Mouse (Mus musculus): Measurements from ENCODE around the gene Mthfd1. TPM values are rescaled to one million over a fixed set of nuclear protein-coding genes. Genes with fewer than 3 reads are reported as not detected.

The Mthfd1 gene
- total RNA-seq, 1 experiment = 182 TPM

- H3K4me1 ChIP-seq (ENCODE audit: control insufficient read depth in 2 of 2, insufficient read depth in 2 of 2, low read length in 2 of 2, poor library complexity in 1 of 2) = peaks cover 0 to 2% of the 10 kb centered on the region in 2 experiments; a peak in 1 of 4 replicates
- no peak for TF ChIP-seq ZNF384 (IDR thresholded peaks at IDR 0.05; ENCODE audit: low read depth, low read length)
- H3K4me3 ChIP-seq (ENCODE audit: insufficient read depth in 1 of 2, low read depth in 1 of 2, low read length in 2 of 2, poor library complexity in 1 of 2, severe bottlenecking in 1 of 2) = no peak overlapping the region
- no peak overlapping the region for H3K27ac ChIP-seq (ENCODE audit: insufficient read depth, low read depth, low read length, poor library complexity, severe bottlenecking)
- no peaks in the 10 kb centered on the region for H3K9me3 ChIP-seq (ENCODE audit: control insufficient read depth, insufficient read depth, low read depth, low read length)
- no peaks in the 10 kb centered on the region; the same call in 1 of the 2 replicates for H3K36me3 ChIP-seq (ENCODE audit: control insufficient read depth, insufficient read depth, low read length, poor library complexity, severe bottlenecking)
- in situ Hi-C loops (cut with MboI; ENCODE audit: low sequenced_read_pairs in 2 of 2, unreplicated experiment in 2 of 2) = no loop called here
- no peak overlapping the region for H3K9ac ChIP-seq (ENCODE audit: insufficient read depth, low read depth, low read length, poor library complexity, severe bottlenecking)
- no peak for DNase-seq (ENCODE audit: low read depth, low spot score)
Measured at GRCm38 (mm10) chr12:76361405-76362302, 106.6 kb downstream of the Mthfd1 start.

- no peaks in the 10 kb centered on the region; the same call in 1 of the 2 replicates for H3K36me3 ChIP-seq (ENCODE audit: control insufficient read depth, insufficient read depth, low read length, poor library complexity, severe bottlenecking)
- no peaks in the 10 kb centered on the region for H3K9me3 ChIP-seq (ENCODE audit: control insufficient read depth, insufficient read depth, low read depth, low read length)
- no peak for DNase-seq (ENCODE audit: low read depth, low spot score)
- no peak overlapping the region for H3K4me3 ChIP-seq (ENCODE audit: insufficient read depth in 1 of 2, low read depth in 1 of 2, low read length in 2 of 2, poor library complexity in 1 of 2, severe bottlenecking in 1 of 2)
- in situ Hi-C loops (cut with MboI; ENCODE audit: low sequenced_read_pairs in 2 of 2, unreplicated experiment in 2 of 2) = no loop called here
- H3K27ac ChIP-seq (ENCODE audit: insufficient read depth, low read depth, low read length, poor library complexity, severe bottlenecking) = no peak overlapping the region
- no peak for TF ChIP-seq HCFC1 (IDR thresholded peaks at IDR 0.05; ENCODE audit: borderline replicate concordance, insufficient read depth, low read length)
- TF ChIP-seq CHD2 (IDR thresholded peaks at IDR 0.05; ENCODE audit: low read depth, low read length) = no peak
- TF ChIP-seq MAFK (IDR thresholded peaks at IDR 0.05; ENCODE audit: insufficient read depth, low read depth, low read length) = no peak
- TF ChIP-seq ZNF384 (IDR thresholded peaks at IDR 0.05; ENCODE audit: low read depth, low read length) = no peak
- TF ChIP-seq ZC3H11A (IDR thresholded peaks at IDR 0.05; ENCODE audit: borderline replicate concordance, low read depth, low read length) = no peak
- H3K4me1 ChIP-seq (ENCODE audit: control insufficient read depth in 2 of 2, insufficient read depth in 2 of 2, low read length in 2 of 2, poor library complexity in 1 of 2) = peaks cover 0 to under 1% of the 10 kb centered on the region in 2 experiments; a peak in 1 of 4 replicates
- H3K9ac ChIP-seq (ENCODE audit: insufficient read depth, low read depth, low read length, poor library complexity, severe bottlenecking) = no peak overlapping the region
Measured at GRCm38 (mm10) chr12:76362303-76362676, 107.2 kb downstream of the Mthfd1 start.

- no peak for TF ChIP-seq HCFC1 (IDR thresholded peaks at IDR 0.05; ENCODE audit: borderline replicate concordance, insufficient read depth, low read length)
- Histone ChIP-seq H3K36me3 (ENCODE audit: control insufficient read depth, insufficient read depth, low read length, poor library complexity, severe bottlenecking) (no peaks in the 10 kb centered on the region), H3K27ac (ENCODE audit: insufficient read depth, low read depth, low read length, poor library complexity, severe bottlenecking) (no peak overlapping the region), H3K4me3 (ENCODE audit: insufficient read depth in 1 of 2, low read depth in 1 of 2, low read length in 2 of 2, poor library complexity in 1 of 2, severe bottlenecking in 1 of 2) (no peak overlapping the region), H3K9me3 (ENCODE audit: control insufficient read depth, insufficient read depth, low read depth, low read length) (no peaks in the 10 kb centered on the region), H3K9ac (ENCODE audit: insufficient read depth, low read depth, low read length, poor library complexity, severe bottlenecking) (no peak overlapping the region), H3K4me1 (ENCODE audit: control insufficient read depth in 2 of 2, insufficient read depth in 2 of 2, low read length in 2 of 2, poor library complexity in 1 of 2) (peaks cover 0 to 5% of the 10 kb centered on the region in 2 experiments; a peak in 1 of 4 replicates)
- in situ Hi-C loops (cut with MboI; ENCODE audit: low sequenced_read_pairs in 2 of 2, unreplicated experiment in 2 of 2) = no loop called here
- DNase-seq (ENCODE audit: low read depth, low spot score) = no peak
Measured at GRCm38 (mm10) chr12:76366276-76366675, 111.2 kb downstream of the Mthfd1 start.

GRCm38 (mm10) chr12:76367096-76367995 is 112.2 kb downstream of the Mthfd1 start:
- Histone ChIP-seq H3K9me3 (ENCODE audit: control insufficient read depth, insufficient read depth, low read depth, low read length) (no peaks in the 10 kb centered on the region), H3K4me1 (ENCODE audit: control insufficient read depth in 2 of 2, insufficient read depth in 2 of 2, low read length in 2 of 2, poor library complexity in 1 of 2) (peaks cover 0 to 7% of the 10 kb centered on the region in 2 experiments; a peak in 2 of 4 replicates), H3K36me3 (ENCODE audit: control insufficient read depth, insufficient read depth, low read length, poor library complexity, severe bottlenecking) (no peaks in the 10 kb centered on the region), H3K27ac (ENCODE audit: insufficient read depth, low read depth, low read length, poor library complexity, severe bottlenecking) (no peak overlapping the region), H3K4me3 (ENCODE audit: insufficient read depth in 1 of 2, low read depth in 1 of 2, low read length in 2 of 2, poor library complexity in 1 of 2, severe bottlenecking in 1 of 2) (peak overlapping the region; percentile 35 to 48), H3K9ac (ENCODE audit: insufficient read depth, low read depth, low read length, poor library complexity, severe bottlenecking) (peak overlapping the region; percentile 23)
- in situ Hi-C loops (cut with MboI; ENCODE audit: low sequenced_read_pairs in 2 of 2, unreplicated experiment in 2 of 2) = no loop called here
- DNase-seq (ENCODE audit: low read depth, low spot score) = no peak
- TF ChIP-seq ZC3H11A (IDR thresholded peaks at IDR 0.05; ENCODE audit: borderline replicate concordance, low read depth, low read length) = no peak
- TF ChIP-seq CHD2 (IDR thresholded peaks at IDR 0.05; ENCODE audit: low read depth, low read length) = no peak
- no peak for TF ChIP-seq MAFK (IDR thresholded peaks at IDR 0.05; ENCODE audit: insufficient read depth, low read depth, low read length)
- TF ChIP-seq ZNF384 (IDR thresholded peaks at IDR 0.05; ENCODE audit: low read depth, low read length) = no peak
- no peak for TF ChIP-seq HCFC1 (IDR thresholded peaks at IDR 0.05; ENCODE audit: borderline replicate concordance, insufficient read depth, low read length)

Measured in ES-E14 (cell line).